Mouse (Mus musculus): ENCODE data around the gene Dclk2. TPM values are rescaled to one million over a fixed set of nuclear protein-coding genes. Genes with fewer than 3 reads are reported as not detected.

The Dclk2 gene
- polyA plus RNA-seq, 1 experiment from 2014 or later, result 53.6 TPM

DNA sequence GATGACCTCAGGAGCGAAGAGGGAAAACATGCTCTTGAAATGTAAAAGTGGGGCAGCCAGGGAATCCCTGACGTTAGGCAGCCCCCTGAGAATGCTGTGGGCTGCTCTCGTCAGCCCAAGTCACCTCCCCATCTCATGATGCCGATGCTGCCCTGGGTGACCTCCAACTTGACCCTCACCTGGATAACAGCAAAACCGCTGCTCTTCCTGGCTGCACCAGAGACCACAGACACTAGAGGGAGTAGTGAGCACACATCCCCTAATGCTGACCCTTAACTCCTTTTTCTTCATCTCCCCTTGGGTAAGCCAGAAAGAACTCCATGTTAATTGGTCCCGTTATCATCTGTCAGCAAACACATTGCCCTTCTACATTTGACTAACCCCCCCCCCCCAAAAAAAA is 123.9 kb downstream of the Dclk2 start:
- Histone ChIP-seq H3K36me3 (ENCODE audit: control insufficient read depth, insufficient read depth, low read length) (peaks cover 70% of the 10 kb centered on the region), H3K27ac (ENCODE audit: low read depth, low read length) (no peak overlapping the region), H3K4me1 (ENCODE audit: control insufficient read depth, insufficient read depth, low read length) (no peaks in the 10 kb centered on the region), H3K9ac (ENCODE audit: low read length) (no peak overlapping the region), H3K9me3 (replicated peaks; ENCODE audit: control insufficient read depth, low read length) (no peaks in the 10 kb centered on the region), H3K27me3 (replicated peaks; ENCODE audit: control insufficient read depth, insufficient read depth, low read length) (no peaks in the 10 kb centered on the region), H3K4me3 (ENCODE audit: low read depth, low read length) (no peak overlapping the region), H3K4me2 (ENCODE audit: low read length) (no peak overlapping the region)
- no peak for ATAC-seq
- 55% methylated on average over 6 of the region's 6 CpGs for WGBS
- peak; percentile 34 for DNase-seq (ENCODE audit: low spot score)

DNA sequence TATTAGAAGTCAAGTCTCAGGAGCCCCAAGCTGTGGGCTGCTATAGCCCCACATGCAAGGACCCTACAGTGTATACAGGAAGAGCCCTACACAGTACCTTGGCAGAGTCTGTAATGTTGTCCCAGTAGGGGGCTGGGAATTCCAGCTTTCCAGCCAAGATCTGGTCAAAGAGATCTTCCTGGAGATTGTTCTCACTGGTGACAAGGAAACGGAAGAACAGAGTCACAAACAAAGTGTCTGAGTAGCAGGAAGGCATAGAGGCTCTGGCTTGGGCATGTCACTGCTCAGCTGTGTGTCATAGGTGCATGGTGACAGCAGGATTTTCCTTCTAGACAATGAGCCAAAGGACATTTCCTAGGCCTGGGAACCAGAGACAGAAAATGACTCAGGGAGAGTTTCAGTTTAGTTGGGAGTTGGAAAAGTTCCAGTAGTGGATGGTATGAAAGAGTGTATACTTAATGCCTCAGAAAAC is 126.9 kb downstream of the Dclk2 start:
- Histone ChIP-seq H3K4me1 (ENCODE audit: control insufficient read depth, insufficient read depth, low read length) (no peaks in the 10 kb centered on the region), H3K9me3 (replicated peaks; ENCODE audit: control insufficient read depth, low read length) (no peaks in the 10 kb centered on the region), H3K36me3 (ENCODE audit: control insufficient read depth, insufficient read depth, low read length) (peaks cover 69% of the 10 kb centered on the region), H3K4me3 (ENCODE audit: low read depth, low read length) (no peak overlapping the region), H3K9ac (ENCODE audit: low read length) (no peak overlapping the region), H3K27me3 (replicated peaks; ENCODE audit: control insufficient read depth, insufficient read depth, low read length) (no peaks in the 10 kb centered on the region), H3K27ac (ENCODE audit: low read depth, low read length) (0 out of 2 replicates have a peak overlapping the region, but pooled peaks have one; percentile 11), H3K4me2 (ENCODE audit: low read length) (no peak overlapping the region)
- WGBS, result 27% methylated on average over 1 of the region's 1 CpGs
- ATAC-seq (no peak), DNase-seq (ENCODE audit: low spot score) (peak; percentile 35)

DNA sequence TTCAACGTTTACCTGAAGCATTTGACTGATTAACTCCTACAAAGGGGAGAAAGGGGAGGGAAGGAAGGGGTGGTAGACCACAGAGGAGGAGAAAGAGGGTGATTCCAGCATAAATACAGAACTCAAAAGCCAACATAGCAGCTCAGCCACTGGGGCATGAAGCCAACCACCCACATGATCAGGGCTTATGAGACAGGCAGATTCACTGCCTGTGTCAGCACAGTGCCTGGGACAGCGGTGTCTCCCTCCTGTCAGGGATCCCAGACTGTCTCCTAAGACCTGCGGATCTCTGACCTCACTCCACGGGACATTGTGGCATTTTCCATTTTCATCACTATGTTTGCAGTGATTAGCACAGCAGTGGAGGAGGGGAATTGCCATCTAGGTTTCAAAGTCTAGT is 127.4 kb downstream of the Dclk2 start:
- Histone ChIP-seq H3K9ac (ENCODE audit: low read length) (no peak overlapping the region), H3K4me1 (ENCODE audit: control insufficient read depth, insufficient read depth, low read length) (no peaks in the 10 kb centered on the region), H3K4me2 (ENCODE audit: low read length) (no peak overlapping the region), H3K27me3 (replicated peaks; ENCODE audit: control insufficient read depth, insufficient read depth, low read length) (no peaks in the 10 kb centered on the region), H3K4me3 (ENCODE audit: low read depth, low read length) (no peak overlapping the region), H3K27ac (ENCODE audit: low read depth, low read length) (no peak overlapping the region), H3K36me3 (ENCODE audit: control insufficient read depth, insufficient read depth, low read length) (peaks cover 67% of the 10 kb centered on the region), H3K9me3 (replicated peaks; ENCODE audit: control insufficient read depth, low read length) (no peaks in the 10 kb centered on the region)
- 90% methylated on average over 4 of the region's 4 CpGs for WGBS
- ATAC-seq (no peak), DNase-seq (ENCODE audit: low spot score) (no peak)

DNA sequence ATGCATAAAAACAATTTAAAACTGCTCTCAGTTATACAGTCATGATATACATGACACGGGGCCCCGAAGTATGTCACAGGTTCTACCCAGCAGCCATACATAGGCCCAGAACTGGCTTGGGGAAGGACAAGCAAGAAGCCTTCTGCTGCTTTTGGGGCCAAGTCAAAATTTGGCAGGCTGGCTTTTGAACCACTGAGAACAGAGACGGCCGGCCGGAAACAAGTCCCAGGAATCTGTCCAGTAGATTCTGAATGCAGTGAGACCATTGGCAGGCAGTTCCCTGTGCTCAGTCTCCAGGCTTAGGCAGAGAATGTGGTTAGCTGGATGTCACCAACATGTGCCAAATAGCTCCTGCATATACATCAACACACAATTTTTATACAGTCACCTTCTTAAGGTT is 130.9 kb downstream of the Dclk2 start:
- no peaks in the 10 kb centered on the region for H3K9me3 ChIP-seq (replicated peaks; ENCODE audit: control insufficient read depth, low read length)
- WGBS, result 82% methylated on average over 5 of the region's 5 CpGs
- ATAC-seq (no peak), DNase-seq (ENCODE audit: low spot score) (no peak)
- no peak overlapping the region; the same call in 1 of the 2 replicates for H3K27ac ChIP-seq (ENCODE audit: low read depth, low read length)
- H3K4me3 ChIP-seq (ENCODE audit: low read depth, low read length), result no peak overlapping the region
- H3K4me1 ChIP-seq (ENCODE audit: control insufficient read depth, insufficient read depth, low read length), result peaks cover 12% of the 10 kb centered on the region
- no peaks in the 10 kb centered on the region for H3K27me3 ChIP-seq (replicated peaks; ENCODE audit: control insufficient read depth, insufficient read depth, low read length)
- no peak overlapping the region for H3K9ac ChIP-seq (ENCODE audit: low read length)
- no peak overlapping the region for H3K4me2 ChIP-seq (ENCODE audit: low read length)
- peaks cover 75% of the 10 kb centered on the region for H3K36me3 ChIP-seq (ENCODE audit: control insufficient read depth, insufficient read depth, low read length)

DNA sequence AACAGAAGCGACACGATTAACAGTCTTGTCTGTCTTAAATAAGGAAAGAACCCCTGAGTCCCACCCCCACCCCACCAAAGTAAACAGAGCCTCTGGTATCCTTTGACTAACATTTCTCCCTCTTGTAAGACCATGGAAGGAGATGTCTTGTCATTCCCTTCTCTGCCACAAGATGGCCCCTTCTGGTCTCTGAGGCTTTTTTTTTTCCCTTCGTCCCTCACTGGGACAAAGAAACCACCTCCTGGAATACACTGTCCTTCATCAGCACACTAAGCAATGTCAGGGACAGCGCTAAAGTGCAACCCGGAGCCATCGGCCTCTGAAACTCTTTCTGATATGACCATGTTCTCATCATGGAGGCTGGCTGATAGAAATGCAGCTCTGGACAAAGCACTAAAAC is 131.9 kb downstream of the Dclk2 start:
- 57% methylated on average over 6 of the region's 6 CpGs for WGBS
- no peak overlapping the region for H3K4me2 ChIP-seq (ENCODE audit: low read length)
- no peak overlapping the region for H3K27ac ChIP-seq (ENCODE audit: low read depth, low read length)
- H3K27me3 ChIP-seq (replicated peaks; ENCODE audit: control insufficient read depth, insufficient read depth, low read length), result no peaks in the 10 kb centered on the region
- DNase-seq (ENCODE audit: low spot score) (peak; percentile 91), ATAC-seq (0 out of 2 replicates have a peak, but pooled peaks have one; percentile 9)
- H3K36me3 ChIP-seq (ENCODE audit: control insufficient read depth, insufficient read depth, low read length), result peaks cover 79% of the 10 kb centered on the region
- no peak overlapping the region for H3K9ac ChIP-seq (ENCODE audit: low read length)
- H3K4me3 ChIP-seq (ENCODE audit: low read depth, low read length), result no peak overlapping the region
- no peaks in the 10 kb centered on the region for H3K9me3 ChIP-seq (replicated peaks; ENCODE audit: control insufficient read depth, low read length)
- H3K4me1 ChIP-seq (ENCODE audit: control insufficient read depth, insufficient read depth, low read length), result peaks cover 12% of the 10 kb centered on the region

DNA sequence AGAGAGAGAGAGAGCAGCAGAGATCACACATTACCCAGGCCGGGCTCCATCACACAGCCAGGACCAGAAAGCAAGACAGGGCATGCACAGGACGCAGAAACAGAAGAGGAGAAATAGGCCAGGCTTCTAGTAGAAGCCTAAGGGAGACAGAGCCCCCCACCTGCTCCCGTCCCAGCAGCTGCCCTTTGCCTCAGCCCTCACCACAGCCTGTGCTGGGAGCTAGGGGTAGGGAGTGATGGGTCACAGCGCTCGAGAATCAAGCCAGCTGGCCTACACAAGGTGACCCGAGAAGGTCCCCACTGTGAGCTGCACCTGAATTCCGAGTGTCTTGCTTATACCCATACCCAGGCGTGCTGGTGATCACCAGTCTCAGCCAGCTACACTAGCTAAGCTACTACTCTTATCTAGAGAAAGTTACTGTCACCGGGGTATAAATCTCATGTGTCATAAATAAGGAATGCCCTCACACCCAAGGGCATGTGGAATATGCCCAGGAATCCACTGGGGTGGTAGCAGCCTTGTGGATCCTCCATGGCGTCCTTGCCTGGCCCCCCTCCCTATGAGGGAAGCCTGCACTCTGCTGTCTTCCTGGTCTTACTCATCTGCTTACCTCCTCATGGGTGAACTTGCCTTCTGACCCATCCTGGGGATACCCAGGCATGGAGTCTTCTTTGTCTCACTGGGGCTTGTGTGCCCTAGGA is 133.1 kb downstream of the Dclk2 start:
- Histone ChIP-seq H3K27me3 (replicated peaks; ENCODE audit: control insufficient read depth, insufficient read depth, low read length) (no peaks in the 10 kb centered on the region), H3K9me3 (replicated peaks; ENCODE audit: control insufficient read depth, low read length) (no peaks in the 10 kb centered on the region), H3K4me3 (ENCODE audit: low read depth, low read length) (no peak overlapping the region), H3K27ac (ENCODE audit: low read depth, low read length) (peak overlapping the region; percentile 70; the same call in 1 of the 2 replicates), H3K36me3 (ENCODE audit: control insufficient read depth, insufficient read depth, low read length) (peaks cover 68% of the 10 kb centered on the region), H3K4me1 (ENCODE audit: control insufficient read depth, insufficient read depth, low read length) (peaks cover 17% of the 10 kb centered on the region), H3K9ac (ENCODE audit: low read length) (0 out of 2 replicates have a peak overlapping the region, but pooled peaks have one; percentile 21), H3K4me2 (ENCODE audit: low read length) (no peak overlapping the region)
- ATAC-seq, result 0 out of 2 replicates have a peak, but pooled peaks have one; percentile 6
- 80% methylated on average over 10 of the region's 10 CpGs for WGBS
- no peak for DNase-seq (ENCODE audit: low spot score)

DNA sequence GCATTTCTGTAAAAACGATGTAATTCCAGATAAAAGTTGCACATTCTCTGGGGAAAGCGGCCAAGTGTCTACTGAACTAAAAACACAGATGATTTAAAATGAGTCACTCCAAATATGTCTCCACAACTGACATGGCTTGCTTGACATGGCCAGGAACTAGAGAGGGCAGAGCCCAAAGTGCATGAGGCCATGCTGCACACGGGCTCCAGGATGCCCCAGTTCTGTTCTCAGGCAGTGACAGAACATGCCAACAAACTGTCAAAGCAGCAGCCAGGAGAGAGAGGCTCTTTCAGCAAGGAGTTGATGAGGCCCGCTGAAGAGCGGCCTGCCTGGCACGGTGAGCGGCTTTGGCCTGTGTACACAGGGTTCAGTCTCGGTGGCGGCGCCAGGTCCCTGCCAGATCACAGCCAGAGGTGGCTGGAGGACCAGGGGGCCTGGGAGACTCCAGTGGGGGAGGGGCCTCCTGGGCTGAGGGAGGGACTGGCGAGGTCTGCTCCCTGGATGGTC is 133.8 kb downstream of the Dclk2 start:
- Histone ChIP-seq H3K9me3 (replicated peaks; ENCODE audit: control insufficient read depth, low read length) (no peaks in the 10 kb centered on the region), H3K36me3 (ENCODE audit: control insufficient read depth, insufficient read depth, low read length) (peaks cover 61% of the 10 kb centered on the region), H3K9ac (ENCODE audit: low read length) (no peak overlapping the region), H3K27me3 (replicated peaks; ENCODE audit: control insufficient read depth, insufficient read depth, low read length) (no peaks in the 10 kb centered on the region), H3K4me2 (ENCODE audit: low read length) (no peak overlapping the region), H3K4me3 (ENCODE audit: low read depth, low read length) (no peak overlapping the region), H3K4me1 (ENCODE audit: control insufficient read depth, insufficient read depth, low read length) (peaks cover 17% of the 10 kb centered on the region), H3K27ac (ENCODE audit: low read depth, low read length) (peak overlapping the region; percentile 70; the same call in 1 of the 2 replicates)
- DNase-seq (ENCODE audit: low spot score) (peak; percentile 84), ATAC-seq (peak; percentile 73)
- WGBS, result 39% methylated on average over 11 of the region's 11 CpGs

DNA sequence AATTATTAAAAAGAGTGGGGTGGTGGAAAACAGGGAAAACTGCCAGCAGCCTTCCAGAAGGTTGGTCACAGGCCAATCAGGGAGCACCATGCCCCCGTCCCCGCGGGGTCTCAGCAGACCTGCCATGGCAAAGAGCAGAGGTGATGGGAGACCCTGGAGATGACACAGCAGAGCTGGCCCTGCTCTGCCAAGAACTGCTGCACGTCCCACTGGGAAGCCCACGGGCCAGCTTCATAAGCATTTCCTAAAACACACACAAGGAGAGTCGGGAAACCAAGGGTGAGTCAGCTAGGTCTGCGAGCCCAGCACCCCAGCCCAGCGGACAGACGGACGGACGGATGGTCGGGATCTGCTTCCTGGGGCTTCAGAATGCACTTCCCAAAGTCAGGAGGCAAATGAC is 134.4 kb downstream of the Dclk2 start:
- DNase-seq (ENCODE audit: low spot score) (no peak), ATAC-seq (no peak)
- Histone ChIP-seq H3K9me3 (replicated peaks; ENCODE audit: control insufficient read depth, low read length) (no peaks in the 10 kb centered on the region), H3K4me2 (ENCODE audit: low read length) (no peak overlapping the region), H3K9ac (ENCODE audit: low read length) (no peak overlapping the region), H3K4me3 (ENCODE audit: low read depth, low read length) (no peak overlapping the region), H3K4me1 (ENCODE audit: control insufficient read depth, insufficient read depth, low read length) (peaks cover 17% of the 10 kb centered on the region), H3K27me3 (replicated peaks; ENCODE audit: control insufficient read depth, insufficient read depth, low read length) (no peaks in the 10 kb centered on the region), H3K27ac (ENCODE audit: low read depth, low read length) (no peak overlapping the region), H3K36me3 (ENCODE audit: control insufficient read depth, insufficient read depth, low read length) (peaks cover 56% of the 10 kb centered on the region)
- WGBS, result 68% methylated on average over 12 of the region's 12 CpGs

DNA sequence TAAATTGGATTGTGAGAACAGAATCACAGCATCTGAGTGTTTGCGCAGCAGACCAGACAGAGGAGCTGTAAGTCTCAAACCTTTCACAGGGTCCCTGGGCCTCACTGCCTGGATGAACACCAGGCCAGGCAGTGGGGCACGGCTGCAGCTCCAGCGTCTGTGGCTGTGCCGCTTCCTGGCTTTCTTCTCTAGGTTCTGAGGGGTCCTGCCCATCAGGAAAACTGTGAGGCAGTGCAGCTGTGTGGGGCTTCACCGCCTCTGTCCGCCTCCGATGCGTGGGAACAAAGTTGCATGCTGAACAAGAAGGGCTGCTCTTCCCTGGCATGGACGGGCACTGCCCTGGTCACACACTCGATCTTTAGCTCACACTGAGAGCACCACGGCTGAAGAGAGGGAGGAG is 135.7 kb downstream of the Dclk2 start:
- ATAC-seq (no peak), DNase-seq (ENCODE audit: low spot score) (no peak)
- H3K4me3 ChIP-seq (ENCODE audit: low read depth, low read length), result no peak overlapping the region
- H3K4me1 ChIP-seq (ENCODE audit: control insufficient read depth, insufficient read depth, low read length), result peaks cover 17% of the 10 kb centered on the region
- H3K27ac ChIP-seq (ENCODE audit: low read depth, low read length), result no peak overlapping the region
- peaks cover 46% of the 10 kb centered on the region for H3K36me3 ChIP-seq (ENCODE audit: control insufficient read depth, insufficient read depth, low read length)
- 89% methylated on average over 11 of the region's 11 CpGs for WGBS
- no peaks in the 10 kb centered on the region for H3K9me3 ChIP-seq (replicated peaks; ENCODE audit: control insufficient read depth, low read length)
- H3K27me3 ChIP-seq (replicated peaks; ENCODE audit: control insufficient read depth, insufficient read depth, low read length), result no peaks in the 10 kb centered on the region
- H3K9ac ChIP-seq (ENCODE audit: low read length), result no peak overlapping the region
- H3K4me2 ChIP-seq (ENCODE audit: low read length), result no peak overlapping the region

Measured in forebrain, embryonic 14.5 days (tissue).